Mouse (Mus musculus) liver, postnatal 0 days (tissue): ENCODE measurements at regions not wholly inside any gene's neighbourhood (a gene's known extent, or its start where the extent isn't known, plus 50 kb on each side); places are given as distances from the start of the nearest gene placed in this dataset.
A peak's percentile ranks its signal among the peaks of the same experiment; 100 is the strongest.

ENCODE experiments used
- ATAC-seq: fragments of 200-750 bp; cut with Nextera tagmentation; 2 replicates; pipeline ENCODE4 v1.8.0; 2017; ENCODE audit warnings: mild to moderate bottlenecking, moderate library complexity
- DNase-seq: peaks from one replicate; pipeline ENCODE4 v3.0.0-alpha.2; 2016
- H3K27ac ChIP-seq: fragments of 300-500 bp; sonication (generic); 2 replicates; pipeline ENCODE4 v1.5.1; 2014; ENCODE audit warnings: antibody characterized with exemption, moderate library complexity, mild to moderate bottlenecking, low read depth
- H3K27me3 ChIP-seq: fragments of 300-500 bp; sonication (generic); 2 replicates; pipeline ENCODE4 v1.6.1; 2014; ENCODE audit warnings: low read length, control low read depth, mixed read lengths; ENCODE audit not compliant: insufficient read depth
- H3K36me3 ChIP-seq: fragments of 300-500 bp; sonication (generic); replicated peaks from 2 replicates; pipeline ENCODE4 v1.6.1; 2014; ENCODE audit warnings: mild to moderate bottlenecking, control low read depth, low read length, moderate library complexity, mixed read lengths; ENCODE audit not compliant: insufficient read depth
- H3K4me1 ChIP-seq: fragments of 300-500 bp; sonication (generic); 2 replicates; pipeline ENCODE4 v1.6.1; 2014; ENCODE audit warnings: antibody characterized with exemption, mild to moderate bottlenecking, control low read depth; ENCODE audit not compliant: insufficient read depth
- H3K4me2 ChIP-seq: fragments of 300-500 bp; sonication (generic); 2 replicates; pipeline ENCODE4 v1.6.1; 2014; ENCODE audit warnings: low read depth, mild to moderate bottlenecking, low read length, moderate library complexity, mixed read lengths
- H3K4me3 ChIP-seq: fragments of 300-500 bp; sonication (generic); 2 replicates; pipeline ENCODE4 v1.5.1; 2014; ENCODE audit warnings: low read depth, low read length
- H3K9ac ChIP-seq: fragments of 300-500 bp; sonication (generic); replicated peaks from 2 replicates; pipeline ENCODE4 v1.6.1; 2014; ENCODE audit warnings: mild to moderate bottlenecking, moderate library complexity
- H3K9me3 ChIP-seq: fragments of 300-500 bp; sonication (generic); 2 replicates; pipeline ENCODE4 v1.6.1; 2016; ENCODE audit warnings: mild to moderate bottlenecking, control low read depth, low read length, mixed read lengths
- CTCF ChIP-seq: sonication (generic); IDR thresholded peaks from 2 replicates; pipeline ENCODE4 v1.5.1; 2016; ENCODE audit warnings: antibody characterized with exemption, low read depth
- EP300 ChIP-seq: IDR thresholded peaks from 2 replicates; pipeline ENCODE4 v1.6.1; 2016; ENCODE audit warnings: antibody characterized with exemption, low read depth, mild to moderate bottlenecking
- WGBS: fragments of 180-500 bp; shearing (Covaris S2); extraction: QIAGEN DNeasy Blood & Tissue Kit; methylation state at CpG from one replicate; pipeline ENCODE4 v1.1.7; 2014; ENCODE audit not compliant: insufficient replicate concordance; 5-methylcytosine and 5-hydroxymethylcytosine counted together

- WGBS = 85% methylated on average over 11 of the region's 11 CpGs
- no peak for ATAC-seq
These were observed 115.9 kb upstream of the Spata13 start for GRCm38 (mm10) chr14:60517891-60518290.

DNA sequence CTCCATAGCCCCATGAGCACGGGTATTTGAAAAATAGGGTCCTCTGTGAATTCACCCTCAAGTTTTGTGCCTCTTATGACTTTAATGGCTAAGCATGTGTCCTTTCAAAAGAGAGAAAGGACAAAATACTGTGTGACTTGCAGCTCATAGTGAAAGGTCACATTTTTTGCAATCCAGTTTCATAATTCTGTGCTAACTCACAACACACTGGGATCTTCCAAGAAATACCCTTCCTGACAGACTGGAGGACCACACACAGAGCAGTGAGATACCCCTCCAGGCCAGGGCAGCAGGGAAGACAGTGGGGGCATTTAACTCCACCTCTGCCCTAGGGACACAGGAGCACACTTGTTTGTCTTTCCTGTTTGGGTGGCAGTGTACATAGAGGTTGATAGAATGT is 110.8 kb upstream of the Spata13 start:
- H3K9ac ChIP-seq = no peak overlapping the region
- no peak for ATAC-seq
- no peak for TF ChIP-seq EP300
- no peak for TF ChIP-seq CTCF
- no peaks in the 10 kb centered on the region for H3K9me3 ChIP-seq
- no peaks in the 10 kb centered on the region for H3K36me3 ChIP-seq
- 44% methylated on average over 1 of the region's 1 CpGs for WGBS
- no peaks in the 10 kb centered on the region for H3K4me1 ChIP-seq
- no peak overlapping the region for H3K4me3 ChIP-seq
- no peak overlapping the region for H3K4me2 ChIP-seq
- H3K27ac ChIP-seq = no peak overlapping the region
- no peaks in the 10 kb centered on the region for H3K27me3 ChIP-seq
- no peak for DNase-seq

More at GRCm38 (mm10) chr14:60517891-60518290, 115.9 kb upstream of the Spata13 start:
- no peaks in the 10 kb centered on the region for H3K4me1 ChIP-seq
- no peak for DNase-seq
- TF ChIP-seq EP300 = no peak
- no peak overlapping the region for H3K9ac ChIP-seq
- H3K36me3 ChIP-seq = no peaks in the 10 kb centered on the region
- no peak overlapping the region for H3K4me3 ChIP-seq
- no peaks in the 10 kb centered on the region for H3K9me3 ChIP-seq
- H3K27me3 ChIP-seq = no peaks in the 10 kb centered on the region
- H3K27ac ChIP-seq = no peak overlapping the region
- H3K4me2 ChIP-seq = no peak overlapping the region

DNA sequence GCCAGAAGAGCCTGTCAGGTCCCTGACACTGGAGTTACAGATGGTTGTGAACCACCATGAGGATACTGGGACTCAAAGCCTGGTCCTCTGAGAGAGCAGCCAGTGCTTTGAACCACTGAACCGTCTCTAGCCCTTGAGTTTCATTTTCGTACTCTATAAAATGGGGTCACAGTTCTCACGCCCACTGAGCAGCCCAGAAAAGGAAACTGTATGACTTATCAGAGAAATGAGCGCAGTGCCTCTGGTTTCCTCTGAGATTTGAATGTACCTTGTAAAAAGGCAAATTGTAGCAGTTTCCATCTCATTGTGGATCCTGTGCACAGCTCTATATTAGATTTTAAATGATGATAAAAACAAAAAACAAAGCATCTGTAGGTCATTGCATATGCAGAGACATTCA is 108.9 kb upstream of the Spata13 start:
- Histone ChIP-seq H3K4me2 (no peak overlapping the region), H3K4me1 (no peaks in the 10 kb centered on the region), H3K4me3 (no peak overlapping the region), H3K27me3 (no peaks in the 10 kb centered on the region), H3K36me3 (no peaks in the 10 kb centered on the region), H3K27ac (no peak overlapping the region), H3K9ac (no peak overlapping the region), H3K9me3 (no peaks in the 10 kb centered on the region)
- DNase-seq = no peak
- TF ChIP-seq EP300 = no peak
- TF ChIP-seq CTCF = no peak
- ATAC-seq = no peak
- WGBS = 46% methylated on average over 4 of the region's 4 CpGs

DNA sequence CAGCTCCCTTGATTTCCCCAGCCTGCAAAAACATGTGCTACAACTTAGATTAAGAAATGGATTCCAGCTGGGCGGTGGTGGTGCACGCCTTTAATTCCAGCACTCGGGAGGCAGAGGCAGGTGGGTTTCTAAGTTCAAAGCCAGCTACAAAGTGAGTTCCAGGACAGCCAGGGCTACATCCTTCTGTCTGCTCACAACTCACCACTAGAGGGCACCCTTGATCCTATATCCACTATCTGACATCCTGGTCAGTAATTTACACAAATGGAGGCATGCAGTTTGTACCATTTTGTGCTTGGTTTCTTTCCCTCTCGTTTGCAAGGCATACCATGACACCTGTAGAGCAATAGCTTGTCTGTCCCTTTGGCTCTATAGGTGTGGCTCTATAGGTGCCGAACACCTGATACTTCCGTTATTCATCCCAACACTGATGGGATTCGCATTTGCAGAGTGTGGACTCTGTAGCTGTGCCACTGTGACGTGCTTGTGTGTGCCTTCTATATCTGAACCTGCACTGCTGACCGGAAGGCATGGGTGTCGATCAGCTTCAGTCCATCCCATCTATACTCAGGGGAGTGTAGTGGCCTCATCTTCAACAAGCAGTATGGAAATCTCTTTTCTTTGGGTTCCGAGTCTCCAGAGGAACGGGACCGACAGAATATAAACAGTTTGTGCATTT is 108.4 kb upstream of the Spata13 start:
- Histone ChIP-seq H3K36me3 (no peaks in the 10 kb centered on the region), H3K4me3 (no peak overlapping the region), H3K9ac (no peak overlapping the region), H3K27ac (no peak overlapping the region), H3K9me3 (no peaks in the 10 kb centered on the region), H3K4me1 (peaks cover 3% of the 10 kb centered on the region; the same call in 1 of the 2 replicates), H3K4me2 (no peak overlapping the region), H3K27me3 (no peaks in the 10 kb centered on the region)
- peak; percentile 77 for DNase-seq
- ATAC-seq = peak; percentile 53; the same call in 1 of the 2 replicates
- 63% methylated on average over 13 of the region's 13 CpGs for WGBS
- TF ChIP-seq EP300 (no peak), CTCF (peak; percentile 94)

DNA sequence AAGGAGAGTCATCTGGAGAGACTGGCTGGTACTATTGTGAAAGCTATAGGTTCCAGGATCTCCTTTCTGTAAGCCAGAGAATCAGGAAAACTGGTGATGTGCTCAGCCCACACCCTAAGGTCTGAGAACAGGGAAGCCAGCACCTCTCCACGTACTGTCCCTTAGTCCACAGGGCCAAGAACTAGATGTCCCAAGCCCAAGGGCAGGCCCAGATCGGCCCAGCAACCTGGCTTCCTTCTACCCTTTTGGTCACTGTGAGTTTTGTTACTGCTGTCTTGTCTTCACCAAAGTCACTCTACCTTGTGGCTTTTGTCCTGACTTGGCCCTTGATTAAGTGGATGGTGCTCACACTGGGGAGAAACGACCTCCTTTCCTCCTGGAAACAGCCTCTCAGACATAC is 107.8 kb upstream of the Spata13 start:
- H3K4me3 ChIP-seq = no peak overlapping the region
- H3K4me2 ChIP-seq = no peak overlapping the region
- TF ChIP-seq CTCF (no peak), EP300 (no peak)
- no peak overlapping the region for H3K9ac ChIP-seq
- no peak for DNase-seq
- H3K27ac ChIP-seq = no peak overlapping the region
- no peaks in the 10 kb centered on the region for H3K9me3 ChIP-seq
- no peaks in the 10 kb centered on the region for H3K36me3 ChIP-seq
- no peaks in the 10 kb centered on the region for H3K27me3 ChIP-seq
- H3K4me1 ChIP-seq = peaks cover 4% of the 10 kb centered on the region; the same call in 1 of the 2 replicates
- no peak for ATAC-seq
- WGBS = 60% methylated on average over 3 of the region's 3 CpGs

DNA sequence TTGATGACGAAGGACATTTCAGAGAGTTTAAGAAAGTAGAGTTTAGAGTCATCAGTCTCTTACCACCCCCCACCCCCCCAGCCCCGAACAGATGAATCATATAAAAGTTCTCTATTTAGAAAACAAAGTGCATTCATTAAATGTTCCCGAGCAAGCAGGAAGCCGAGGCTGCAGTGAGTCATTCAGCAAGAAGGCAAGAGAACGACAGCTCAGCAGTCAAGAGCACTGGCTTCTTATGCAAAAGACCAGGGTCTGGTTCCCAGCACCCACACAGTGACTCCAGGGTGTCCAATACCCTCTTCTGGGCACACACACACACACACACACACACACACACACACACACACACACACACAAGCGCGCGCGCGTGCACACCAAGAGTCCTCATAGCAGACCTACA is 107.0 kb upstream of the Spata13 start:
- Histone ChIP-seq H3K9ac (no peak overlapping the region), H3K9me3 (no peaks in the 10 kb centered on the region), H3K4me2 (no peak overlapping the region), H3K4me1 (peaks cover 4% of the 10 kb centered on the region; the same call in 1 of the 2 replicates), H3K36me3 (no peaks in the 10 kb centered on the region), H3K4me3 (no peak overlapping the region), H3K27ac (no peak overlapping the region), H3K27me3 (no peaks in the 10 kb centered on the region)
- 75% methylated on average over 10 of the region's 10 CpGs for WGBS
- no peak for TF ChIP-seq CTCF
- TF ChIP-seq EP300 = no peak
- DNase-seq (no peak), ATAC-seq (no peak)

DNA sequence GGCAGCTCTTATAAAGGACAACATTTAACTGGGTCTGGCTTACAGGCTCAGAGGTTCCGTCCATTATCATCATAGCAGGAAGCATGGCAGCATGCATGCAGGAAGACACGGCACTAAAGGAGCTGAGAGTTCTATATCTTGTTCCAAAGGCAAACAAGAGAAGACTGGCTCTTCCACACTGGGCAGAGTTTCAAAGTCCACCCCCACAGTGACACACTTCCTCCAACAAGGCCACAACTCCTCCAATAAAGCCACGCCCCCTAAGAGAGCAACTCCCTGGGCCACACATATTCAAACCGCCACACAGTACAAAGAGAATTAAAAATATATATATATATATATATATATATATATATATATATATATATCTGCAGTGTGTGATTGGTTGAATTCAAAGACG is 105.8 kb upstream of the Spata13 start:
- ATAC-seq (no peak), DNase-seq (no peak)
- Histone ChIP-seq H3K4me3 (no peak overlapping the region), H3K27me3 (no peaks in the 10 kb centered on the region), H3K4me2 (no peak overlapping the region), H3K4me1 (peaks cover 4% of the 10 kb centered on the region; the same call in 1 of the 2 replicates), H3K9me3 (no peaks in the 10 kb centered on the region), H3K27ac (no peak overlapping the region), H3K9ac (no peak overlapping the region), H3K36me3 (no peaks in the 10 kb centered on the region)
- WGBS = 74% methylated on average over 5 of the region's 5 CpGs
- TF ChIP-seq EP300 = no peak
- no peak for TF ChIP-seq CTCF
